Mouse (Mus musculus) heart, embryonic 14.5 days (tissue): ENCODE measurements around the gene Fhod1. TPM values are rescaled to one million over a fixed set of nuclear protein-coding genes. Genes with fewer than 3 reads are reported as not detected.

ENCODE experiments used
- ATAC-seq: fragments of 200-750 bp; cut with Nextera tagmentation; 2 replicates; pipeline ENCODE4 v1.8.0; 2017; ENCODE audit warnings: low read depth, moderate TSS enrichment; ENCODE audit not compliant: insufficient number of reproducible peaks, insufficient read depth, low FRiP score
- H3K27ac ChIP-seq, 2 experiments: fragments of 200-500 bp in 1 of 2; fragments of 300-500 bp in 1 of 2; sonication (generic) in 1 of 2; replicated peaks in 1 of 2; 2 replicates each; pipeline ENCODE4 v1.5.1; 2012 to 2014; ENCODE audit warnings: low read depth in 2 of 2, low read length in 2 of 2, control low read depth in 1 of 2, mild to moderate bottlenecking in 1 of 2, mixed read lengths in 1 of 2; ENCODE audit not compliant: control insufficient read depth in 1 of 2, insufficient read depth in 1 of 2
- H3K27me3 ChIP-seq: fragments of 300-500 bp; sonication (generic); 2 replicates; pipeline ENCODE4 v1.6.1; 2014; ENCODE audit warnings: mild to moderate bottlenecking, low read length, control low read depth; ENCODE audit not compliant: control insufficient read depth, insufficient read depth
- H3K36me3 ChIP-seq: fragments of 300-500 bp; sonication (generic); 2 replicates; pipeline ENCODE4 v1.6.1; 2014; ENCODE audit warnings: mild to moderate bottlenecking, control low read depth, low read length, mixed read lengths; ENCODE audit not compliant: control insufficient read depth, insufficient read depth
- H3K4me1 ChIP-seq, 2 experiments: fragments of 200-500 bp in 1 of 2; fragments of 300-500 bp in 1 of 2; sonication (generic) in 1 of 2; 2 replicates each; pipeline ENCODE4 v1.6.1; 2012 to 2014; ENCODE audit warnings: low read length in 2 of 2, control low read depth in 1 of 2, mixed read lengths in 1 of 2; ENCODE audit not compliant: control insufficient read depth in 2 of 2, insufficient read depth in 2 of 2
- H3K4me2 ChIP-seq: fragments of 300-500 bp; sonication (generic); 2 replicates; pipeline ENCODE4 v1.6.1; 2014; ENCODE audit warnings: mild to moderate bottlenecking, low read length
- H3K4me3 ChIP-seq, 2 experiments: fragments of 200-500 bp in 1 of 2; fragments of 300-500 bp in 1 of 2; sonication (generic) in 1 of 2; 2 replicates each; pipeline ENCODE4 v1.5.1; 2012 to 2014; ENCODE audit warnings: low read length in 2 of 2, mild to moderate bottlenecking in 2 of 2, control low read depth in 1 of 2, low read depth in 1 of 2, moderate library complexity in 1 of 2; ENCODE audit not compliant: control insufficient read depth in 1 of 2, insufficient read depth in 1 of 2
- H3K9ac ChIP-seq: fragments of 300-500 bp; sonication (generic); 2 replicates; pipeline ENCODE4 v1.6.1; 2014; ENCODE audit warnings: mild to moderate bottlenecking, low read length
- H3K9me3 ChIP-seq: fragments of 300-500 bp; sonication (generic); 2 replicates; pipeline ENCODE4 v1.6.1; 2016; ENCODE audit warnings: low read length, control low read depth; ENCODE audit not compliant: control insufficient read depth
- WGBS: fragments of 180-500 bp; shearing (Covaris S2); extraction: QIAGEN DNeasy Blood & Tissue Kit; methylation state at CpG from one replicate; pipeline ENCODE4 v1.1.7; 2014; 5-methylcytosine and 5-hydroxymethylcytosine counted together
- polyA plus RNA-seq: library from polyadenylated mRNA; unstranded; fragments of >200 nt; fragmentation: Nextera tagmentation; extraction: Ambion mirVana; gene quantifications from 2 replicates; pipeline ENCODE4 v1.2.1, GENCODE M21; 2014

Gene Fhod1
- polyA plus RNA-seq, 1 experiment from 2014 or later = 2.2 TPM

DNA sequence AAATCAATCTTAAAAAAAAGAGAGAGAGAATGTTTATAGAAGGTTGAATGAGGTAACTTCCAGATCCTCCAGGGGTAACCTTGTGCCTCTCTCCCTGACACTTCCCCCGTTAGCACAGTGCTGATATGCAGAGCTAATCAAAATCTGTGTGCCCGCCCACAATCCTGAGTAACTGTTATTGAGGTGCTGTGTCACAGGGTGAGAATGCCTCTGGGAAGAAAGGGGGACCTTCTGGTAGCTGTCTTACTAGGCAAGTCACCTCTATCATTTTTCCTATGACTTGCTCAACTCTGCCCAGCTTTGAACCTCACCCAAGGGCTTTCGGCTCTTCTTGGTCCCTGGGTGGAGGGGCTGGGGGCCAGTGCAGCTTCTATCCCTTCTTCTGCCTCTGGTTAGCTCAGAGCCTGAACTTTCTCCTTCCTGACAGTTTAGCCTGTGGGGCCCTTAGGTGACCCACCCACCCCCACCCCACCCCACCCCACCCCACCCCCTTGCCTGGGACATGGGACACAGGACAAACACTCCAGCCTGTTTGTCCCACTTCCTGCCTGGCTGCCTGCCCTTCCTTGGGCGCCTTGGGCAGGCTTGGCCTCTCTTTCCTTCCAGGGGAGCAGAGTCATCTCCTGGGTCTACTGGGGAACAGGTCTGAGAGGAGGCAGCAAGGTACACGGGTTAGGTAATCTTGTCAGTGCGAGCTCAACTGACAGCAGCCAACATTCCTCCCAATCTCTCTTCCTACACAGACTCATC is 7.7 kb downstream of the Fhod1 start:
- peak overlapping the region in 1 of 2 experiments; percentile 20; a peak in 3 of 4 replicates for H3K27ac ChIP-seq
- no peak overlapping the region for H3K4me2 ChIP-seq
- WGBS = 50% methylated on average over 5 of the region's 6 CpGs
- peaks cover 43% of the 10 kb centered on the region for H3K36me3 ChIP-seq
- ATAC-seq = no peak
- H3K9me3 ChIP-seq = no peaks in the 10 kb centered on the region
- H3K4me1 ChIP-seq = peaks cover 28 to 48% of the 10 kb centered on the region in 2 experiments
- H3K4me3 ChIP-seq = no peak overlapping the region
- no peak overlapping the region for H3K9ac ChIP-seq
- H3K27me3 ChIP-seq = no peaks in the 10 kb centered on the region

DNA sequence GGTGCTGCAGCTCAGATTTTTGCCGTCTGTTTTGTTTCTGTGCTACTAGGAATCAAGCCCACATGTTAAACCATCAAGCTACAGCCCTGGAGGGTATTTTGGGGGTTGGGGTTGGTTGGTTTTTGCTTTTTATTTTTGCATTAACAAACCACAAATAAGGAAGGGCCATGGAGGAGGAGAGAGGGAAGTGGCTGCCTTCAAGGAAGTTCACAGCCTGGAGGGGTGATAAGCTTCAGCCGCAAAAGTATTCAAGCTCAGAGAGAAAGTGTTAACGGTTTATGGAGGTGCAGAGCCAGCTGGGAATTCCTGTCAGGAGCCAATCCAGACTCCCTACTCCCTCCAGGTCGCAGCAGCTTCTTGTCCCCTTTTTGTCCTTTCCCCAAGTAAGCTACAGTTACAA is 8.8 kb downstream of the Fhod1 start:
- no peak overlapping the region for H3K4me2 ChIP-seq
- peaks cover 24 to 40% of the 10 kb centered on the region in 2 experiments for H3K4me1 ChIP-seq
- WGBS = 15% methylated on average over 4 of the region's 4 CpGs
- H3K36me3 ChIP-seq = peaks cover 54% of the 10 kb centered on the region
- no peaks in the 10 kb centered on the region for H3K9me3 ChIP-seq
- no peak for ATAC-seq
- H3K4me3 ChIP-seq = no peak overlapping the region
- H3K27me3 ChIP-seq = no peaks in the 10 kb centered on the region
- peak overlapping the region; percentile 48; the same call in 1 of the 2 replicates for H3K9ac ChIP-seq
- peak overlapping the region; percentile 47 to 65 for H3K27ac ChIP-seq

DNA sequence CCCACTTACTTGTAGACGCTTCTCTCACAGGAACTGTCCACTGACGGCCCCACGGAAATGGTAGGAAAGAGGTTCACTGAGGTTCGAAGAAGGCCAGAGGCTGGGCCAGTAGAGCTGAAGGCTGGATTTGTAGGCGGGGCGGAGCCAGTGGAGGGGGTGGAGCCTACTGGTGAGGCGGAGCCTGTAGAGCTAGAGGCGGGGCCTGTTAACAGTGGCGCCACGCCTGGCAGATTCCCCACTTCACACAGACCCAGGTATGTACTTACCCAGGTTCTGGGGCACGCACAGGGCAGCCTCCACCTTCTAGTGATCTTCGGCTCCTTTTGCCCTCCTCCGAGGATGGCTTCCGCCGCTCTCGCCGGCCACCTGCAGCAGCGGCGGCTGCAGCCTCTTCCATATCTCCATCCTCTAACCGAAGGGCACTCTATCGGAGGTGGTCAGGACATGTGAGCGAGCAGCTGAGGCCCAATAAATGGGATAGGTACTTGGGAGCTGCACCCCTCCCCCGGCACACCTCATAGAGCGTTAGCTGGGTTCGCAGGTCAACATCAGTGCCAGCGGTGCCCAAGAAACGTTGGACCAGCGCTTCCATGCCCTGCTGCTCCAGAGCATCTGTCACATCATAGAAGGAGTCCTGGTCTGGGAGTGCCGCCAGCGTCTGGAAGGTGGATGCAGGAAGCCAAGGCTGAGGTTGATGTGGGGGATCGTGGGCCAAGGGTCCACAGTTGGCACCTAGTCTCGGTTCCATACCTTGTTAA is 11.2 kb downstream of the Fhod1 start:
- no peak overlapping the region for H3K9ac ChIP-seq
- H3K9me3 ChIP-seq = no peaks in the 10 kb centered on the region
- H3K4me1 ChIP-seq = peaks cover 22 to 33% of the 10 kb centered on the region in 2 experiments
- H3K4me2 ChIP-seq = no peak overlapping the region
- H3K36me3 ChIP-seq = peaks cover 71% of the 10 kb centered on the region
- no peak overlapping the region for H3K27ac ChIP-seq
- WGBS = 68% methylated on average over 32 of the region's 32 CpGs
- no peak overlapping the region for H3K4me3 ChIP-seq
- no peaks in the 10 kb centered on the region for H3K27me3 ChIP-seq
- no peak for ATAC-seq

DNA sequence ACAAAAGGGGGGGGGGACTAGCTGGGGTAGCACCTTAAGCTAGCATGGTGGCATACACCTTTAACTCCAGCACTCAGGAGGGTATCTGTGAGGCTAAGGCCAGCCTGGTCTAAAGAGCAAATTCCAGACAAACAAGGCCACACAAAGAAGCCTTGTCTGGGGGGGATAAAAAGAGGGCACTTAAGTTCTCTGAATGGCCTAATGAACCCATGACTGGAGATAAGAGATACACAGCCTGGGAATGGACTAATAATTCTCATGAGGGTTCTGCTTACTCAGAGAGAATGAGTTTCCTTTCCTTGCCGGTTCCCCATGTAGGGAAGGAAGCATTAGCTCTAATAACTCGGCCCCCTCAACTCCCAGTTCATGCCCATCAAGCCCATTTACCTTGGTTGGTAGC is 15.2 kb downstream of the Fhod1 start:
- Histone ChIP-seq H3K36me3 (peaks cover 96% of the 10 kb centered on the region), H3K9me3 (no peaks in the 10 kb centered on the region), H3K27me3 (no peaks in the 10 kb centered on the region), H3K4me1 (peaks cover under 1% of the 10 kb centered on the region in 2 experiments; a peak in 3 of 4 replicates), H3K4me2 (no peak overlapping the region), H3K4me3 (no peak overlapping the region), H3K27ac (no peak overlapping the region), H3K9ac (no peak overlapping the region)
- ATAC-seq = no peak
- WGBS = 43% methylated on average over 2 of the region's 2 CpGs

DNA sequence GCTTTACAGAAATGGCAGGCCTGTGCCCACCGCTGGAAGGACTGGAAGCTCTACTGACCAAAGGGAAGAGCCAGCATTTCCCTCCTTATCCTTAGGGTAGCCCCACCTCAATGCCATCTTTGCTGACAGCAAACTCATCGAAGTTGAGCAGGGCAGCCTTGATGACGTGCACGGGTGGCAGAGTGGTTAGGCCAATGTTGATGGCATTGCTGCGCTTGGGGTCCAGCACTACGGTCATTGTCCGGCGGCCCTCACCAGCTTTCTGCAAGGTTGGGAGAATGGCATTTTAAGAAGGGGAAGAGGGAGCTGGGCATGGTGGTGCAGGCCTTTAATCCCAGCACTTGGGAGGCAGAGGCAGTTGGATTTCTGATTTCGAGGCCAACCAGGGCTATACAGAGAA is 15.8 kb downstream of the Fhod1 start:
- WGBS = 93% methylated on average over 9 of the region's 9 CpGs
- ATAC-seq = no peak

DNA sequence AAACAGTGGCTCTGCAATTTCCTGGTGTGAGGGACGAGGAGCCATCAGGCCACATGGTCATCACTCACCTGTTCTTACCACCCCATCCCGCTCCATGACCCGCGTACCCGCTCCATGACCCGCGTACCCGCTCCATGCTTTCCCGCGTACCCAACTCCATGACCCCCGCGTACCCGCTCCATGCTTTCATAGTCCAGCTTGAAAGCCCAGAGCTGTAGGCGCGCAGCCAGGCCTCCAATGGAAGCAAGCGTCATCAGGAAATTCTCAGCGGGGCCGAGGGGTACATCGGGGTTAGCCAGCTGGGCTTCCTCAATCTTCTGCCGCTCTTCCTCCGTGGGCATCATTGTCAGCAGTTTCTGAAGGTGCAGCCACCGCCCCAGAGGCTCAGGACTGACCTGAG is 16.3 kb downstream of the Fhod1 start:
- no peak for ATAC-seq
- WGBS = 93% methylated on average over 22 of the region's 22 CpGs
- Histone ChIP-seq H3K27me3 (no peaks in the 10 kb centered on the region), H3K9ac (no peak overlapping the region), H3K4me2 (no peak overlapping the region), H3K27ac (no peak overlapping the region), H3K4me3 (no peak overlapping the region), H3K36me3 (peaks cover 86% of the 10 kb centered on the region), H3K4me1 (peaks cover 3 to 9% of the 10 kb centered on the region in 2 experiments; a peak in 3 of 4 replicates), H3K9me3 (no peaks in the 10 kb centered on the region)

More for the DNA sequence above, 15.8 kb downstream of the Fhod1 start:
- H3K4me1 ChIP-seq = peaks cover 3 to 7% of the 10 kb centered on the region in 2 experiments; a peak in 3 of 4 replicates
- no peak overlapping the region for H3K9ac ChIP-seq
- no peak overlapping the region for H3K27ac ChIP-seq
- no peak overlapping the region for H3K4me2 ChIP-seq
- no peaks in the 10 kb centered on the region for H3K9me3 ChIP-seq
- H3K27me3 ChIP-seq = no peaks in the 10 kb centered on the region
- peaks cover 90% of the 10 kb centered on the region for H3K36me3 ChIP-seq
- no peak overlapping the region for H3K4me3 ChIP-seq

DNA sequence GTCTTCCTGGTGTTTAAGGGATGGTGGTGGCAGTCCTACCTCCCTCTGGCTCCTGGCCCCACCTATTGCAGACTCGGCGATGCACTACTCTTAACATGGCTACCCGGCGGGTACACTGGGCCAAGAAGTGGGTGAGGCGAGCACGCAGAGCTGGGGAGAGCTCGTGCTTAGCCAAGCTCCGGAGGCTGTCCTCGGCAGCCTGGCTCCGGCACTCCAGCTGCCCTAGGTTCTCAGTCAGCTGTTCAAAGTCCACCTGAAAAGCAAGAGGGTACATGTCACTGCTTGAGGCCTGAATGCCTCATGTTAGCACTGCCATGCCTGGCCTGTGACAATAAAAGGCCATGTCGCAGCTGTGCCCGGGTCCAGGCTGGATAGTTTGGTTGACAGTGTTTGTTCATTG is 17.4 kb downstream of the Fhod1 start:
- H3K9ac ChIP-seq = no peak overlapping the region
- 94% methylated on average over 12 of the region's 12 CpGs for WGBS
- H3K4me3 ChIP-seq = no peak overlapping the region
- peaks cover 74% of the 10 kb centered on the region for H3K36me3 ChIP-seq
- no peaks in the 10 kb centered on the region for H3K27me3 ChIP-seq
- H3K4me1 ChIP-seq = peaks cover 6 to 13% of the 10 kb centered on the region in 2 experiments
- no peak for ATAC-seq
- no peak overlapping the region for H3K27ac ChIP-seq
- no peak overlapping the region for H3K4me2 ChIP-seq
- H3K9me3 ChIP-seq = no peaks in the 10 kb centered on the region
